Mouse (Mus musculus): ENCODE data around the gene Fgfrl1. TPM values are rescaled to one million over a fixed set of nuclear protein-coding genes. Genes with fewer than 3 reads are reported as not detected.

The Fgfrl1 gene
- polyA plus RNA-seq, 1 experiment from 2014 or later: 9.6 TPM

Other genes starting within 250 kb of the Fgfrl1 start
- gene Mfsd7a, start 243.5 kb upstream of the Fgfrl1 start, polyA plus RNA-seq (2015; fragmentation: Nextera tagmentation; extraction: Ambion mirVana): 0.16 and 0.28 TPM in 2 replicates
- gene Pcgf3, start 231.2 kb upstream of the Fgfrl1 start, polyA plus RNA-seq (2015; fragmentation: Nextera tagmentation; extraction: Ambion mirVana): 5.3 and 5.8 TPM in 2 replicates
- 0.08 TPM in 1 of 2 replicates, not detected in the other for gene Cplx1, start 142.4 kb upstream of the Fgfrl1 start, polyA plus RNA-seq (2015; fragmentation: Nextera tagmentation; extraction: Ambion mirVana)
- 26.6 and 26.8 TPM in 2 replicates for gene Gak, start 62.6 kb upstream of the Fgfrl1 start, polyA plus RNA-seq (2015; fragmentation: Nextera tagmentation; extraction: Ambion mirVana)
- gene Tmem175, start 62.6 kb upstream of the Fgfrl1 start, polyA plus RNA-seq (2015; fragmentation: Nextera tagmentation; extraction: Ambion mirVana): 10.5 and 11.9 TPM in 2 replicates
- gene Idua, start 32.1 kb upstream of the Fgfrl1 start, polyA plus RNA-seq (2015; fragmentation: Nextera tagmentation; extraction: Ambion mirVana): 4.2 and 5.8 TPM in 2 replicates
- 2.7 and 3.1 TPM in 2 replicates for gene Dgkq, start 22.7 kb upstream of the Fgfrl1 start, polyA plus RNA-seq (2015; fragmentation: Nextera tagmentation; extraction: Ambion mirVana)
- 18.6 and 22.2 TPM in 2 replicates for gene Slc26a1, start 16.8 kb upstream of the Fgfrl1 start, polyA plus RNA-seq (2015; fragmentation: Nextera tagmentation; extraction: Ambion mirVana)
- gene Rnf212, start 82.6 kb downstream of the Fgfrl1 start, polyA plus RNA-seq (2015; fragmentation: Nextera tagmentation; extraction: Ambion mirVana): 3.4 and 3.5 TPM in 2 replicates
- gene Tmed11, start 103.0 kb downstream of the Fgfrl1 start, polyA plus RNA-seq (2015; fragmentation: Nextera tagmentation; extraction: Ambion mirVana): not detected in 2 replicates
- not detected in 2 replicates for gene Vmn2r8, start 116.5 kb downstream of the Fgfrl1 start, polyA plus RNA-seq (2015; fragmentation: Nextera tagmentation; extraction: Ambion mirVana)
- gene Vmn2r9, start 160.2 kb downstream of the Fgfrl1 start, polyA plus RNA-seq (2015; fragmentation: Nextera tagmentation; extraction: Ambion mirVana): not detected in 2 replicates